Mouse (Mus musculus) ES-CJ7 (cell line): ENCODE results near the gene Msmp.
A peak's percentile ranks its signal among the peaks of the same experiment; 100 is the strongest.
"Not testable (repeated sequence)": the region's sequence is repeated elsewhere in the genome, so short reads cannot be mapped to it uniquely, and the experiment has no call there.

Experiments used
- DNase-seq: peaks from one replicate; pipeline ENCODE4 v3.0.0; 2011; ENCODE audit warnings: low read depth, low spot score

Gene Msmp

GRCm38 (mm10) chr4:43561997-43562768 lies 22.1 kb downstream of the Msmp start, which contains the start of the genes Creb3 and Tln1:
TSS of gene Creb3 (plus strand) at chr4:43562332.
TSS of gene Tln1 (minus strand) at chr4:43562691.
- DNase-seq, result peak; percentile 98

DNA sequence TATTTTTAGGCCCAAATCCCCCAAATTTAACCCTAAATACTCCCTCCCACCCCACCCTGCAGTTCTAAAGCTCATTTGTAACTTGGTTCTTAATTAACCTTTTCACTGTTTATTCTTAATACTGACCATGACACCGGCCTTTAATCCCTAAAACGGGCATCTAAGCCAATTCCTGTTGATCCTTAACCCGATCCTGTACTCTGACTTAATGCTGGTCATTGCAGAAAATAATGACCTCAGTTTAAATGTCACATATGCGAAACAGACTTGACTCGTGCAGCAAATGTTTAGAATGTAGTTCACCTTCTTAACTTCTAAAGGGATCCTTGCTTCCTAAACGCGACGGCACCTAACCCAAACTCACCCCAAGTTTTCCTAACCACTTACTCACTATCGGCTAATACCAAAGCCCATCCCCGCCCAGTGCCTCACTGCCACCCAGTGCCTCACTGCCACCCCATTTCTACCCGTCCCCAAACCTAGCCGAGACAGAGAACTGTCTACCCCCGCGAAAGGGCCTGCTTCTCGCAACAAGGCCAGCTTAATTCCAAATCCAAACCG lies 22.8 kb downstream of the Msmp start:
- DNase-seq, result no peak

DNA sequence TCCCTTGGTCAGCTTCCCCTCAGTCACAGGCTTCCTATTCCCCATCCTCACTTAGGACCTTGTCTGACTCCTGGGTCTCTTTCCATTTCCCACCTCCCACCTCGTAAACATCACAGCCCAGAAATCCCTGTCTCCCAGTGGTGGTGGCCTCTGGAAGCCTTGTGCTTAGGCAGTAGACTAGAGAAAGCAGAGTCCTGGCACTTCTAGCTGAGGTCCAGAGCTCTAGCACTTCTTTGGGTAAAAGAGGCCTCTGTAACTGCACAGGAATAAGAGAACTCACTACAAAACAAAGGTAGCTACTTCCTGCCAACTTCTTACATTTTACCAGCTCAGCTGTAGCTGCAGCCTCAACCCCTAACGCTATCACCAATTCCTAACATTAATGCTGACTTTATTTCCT lies 23.3 kb downstream of the Msmp start:
- no peak for DNase-seq

- no peak for DNase-seq
These were observed 24.1 kb downstream of the Msmp start for GRCm38 (mm10) chr4:43560243-43560611.

GRCm38 (mm10) chr4:43559519-43560242 lies 24.6 kb downstream of the Msmp start:
- DNase-seq, result no peak

GRCm38 (mm10) chr4:43558631-43559356 lies 25.5 kb downstream of the Msmp start:
- DNase-seq, result peak; percentile 67

GRCm38 (mm10) chr4:43558028-43558630 lies 26.2 kb downstream of the Msmp start:
- peak; percentile 81 for DNase-seq

DNA sequence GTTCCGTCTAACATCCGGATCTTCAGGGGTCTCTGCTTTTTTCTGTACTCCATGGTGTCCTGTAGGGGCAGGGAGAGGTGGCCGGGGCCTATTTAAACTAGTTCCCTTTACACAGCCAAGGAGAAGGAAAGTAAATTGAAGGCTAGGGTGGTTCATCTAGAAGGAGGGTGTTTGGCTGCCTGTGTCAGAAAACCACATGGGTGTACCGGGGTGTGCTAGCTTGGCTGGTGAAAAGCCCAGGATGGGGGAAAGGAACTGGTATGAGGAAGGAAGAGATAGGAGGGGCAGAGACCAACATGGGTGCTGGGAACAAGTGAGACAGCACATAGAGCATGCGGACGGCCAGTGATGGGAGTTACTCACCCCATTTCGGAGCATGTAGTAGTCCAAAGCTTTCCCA lies 28.4 kb downstream of the Msmp start:
- DNase-seq, result no peak

DNA sequence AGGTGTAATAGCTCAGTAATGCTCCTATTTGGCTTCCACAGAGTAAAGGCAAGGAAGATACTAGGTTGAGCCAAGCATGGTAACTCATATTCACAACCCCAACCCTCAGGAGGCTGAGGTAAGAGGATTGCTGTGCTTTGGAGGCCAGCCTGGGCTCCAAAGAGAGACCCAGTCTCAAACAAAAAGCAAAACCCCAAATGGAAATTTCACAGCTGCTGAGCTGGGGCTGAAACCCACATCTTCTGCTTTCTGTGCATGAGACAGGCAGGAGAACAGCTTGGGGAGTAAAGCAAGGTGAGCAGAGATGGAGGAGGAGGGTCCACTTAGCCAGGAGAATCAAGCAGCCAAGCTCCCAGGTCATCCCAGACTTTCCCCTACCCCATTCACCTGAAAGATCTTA lies 30.4 kb downstream of the Msmp start:
- DNase-seq, result no peak

DNA sequence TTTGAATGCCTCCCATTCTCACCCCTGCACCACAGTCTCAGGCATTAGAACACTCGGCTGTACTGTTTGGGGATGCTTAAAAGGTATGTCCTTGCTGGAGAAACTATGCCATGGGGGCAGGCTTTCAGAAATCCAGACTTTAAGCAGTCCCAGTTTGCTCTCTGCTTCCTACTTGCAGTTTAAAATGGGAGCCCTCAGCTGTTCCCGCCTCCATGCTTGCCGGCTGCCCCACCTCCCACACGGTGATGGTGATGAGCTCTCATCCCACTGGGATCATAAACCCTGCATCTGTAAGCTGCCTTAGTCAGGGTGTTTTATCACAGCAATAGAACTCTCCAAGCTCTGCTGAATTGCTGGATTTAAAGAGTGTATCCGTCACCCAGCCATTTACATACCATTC lies 31.9 kb downstream of the Msmp start:
- no peak for DNase-seq

GRCm38 (mm10) chr4:43551854-43552253 lies 32.4 kb downstream of the Msmp start:
- not testable (repeated sequence) for DNase-seq

GRCm38 (mm10) chr4:43549055-43549454 lies 35.2 kb downstream of the Msmp start:
- DNase-seq, result no peak

- DNase-seq, result no peak
These were observed 37.1 kb downstream of the Msmp start for GRCm38 (mm10) chr4:43547160-43547559.

- DNase-seq, result no peak
These were observed 37.8 kb downstream of the Msmp start for GRCm38 (mm10) chr4:43546375-43547047.

DNA sequence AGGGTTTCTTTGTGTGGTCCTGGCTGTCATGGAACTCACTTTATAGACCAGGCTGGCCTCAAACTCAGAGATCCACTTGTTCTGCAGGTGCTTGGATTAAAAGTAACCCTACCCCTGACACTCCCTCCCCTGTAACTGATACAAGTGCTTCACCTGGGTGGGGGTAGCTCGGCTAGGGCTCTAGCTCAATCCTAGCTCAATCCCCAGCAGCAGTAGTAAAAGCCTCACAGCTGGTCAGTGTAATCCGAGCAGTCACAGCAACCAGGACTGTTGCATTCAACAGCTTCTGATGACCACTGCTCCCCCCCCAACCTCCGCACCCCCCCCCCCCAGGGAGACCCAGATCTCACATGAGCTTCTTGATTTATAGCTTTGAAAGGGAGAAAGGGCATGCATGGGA lies 42.2 kb downstream of the Msmp start:
- no peak for DNase-seq

GRCm38 (mm10) chr4:43536031-43536430 lies 48.3 kb downstream of the Msmp start:
- DNase-seq, result no peak

DNA sequence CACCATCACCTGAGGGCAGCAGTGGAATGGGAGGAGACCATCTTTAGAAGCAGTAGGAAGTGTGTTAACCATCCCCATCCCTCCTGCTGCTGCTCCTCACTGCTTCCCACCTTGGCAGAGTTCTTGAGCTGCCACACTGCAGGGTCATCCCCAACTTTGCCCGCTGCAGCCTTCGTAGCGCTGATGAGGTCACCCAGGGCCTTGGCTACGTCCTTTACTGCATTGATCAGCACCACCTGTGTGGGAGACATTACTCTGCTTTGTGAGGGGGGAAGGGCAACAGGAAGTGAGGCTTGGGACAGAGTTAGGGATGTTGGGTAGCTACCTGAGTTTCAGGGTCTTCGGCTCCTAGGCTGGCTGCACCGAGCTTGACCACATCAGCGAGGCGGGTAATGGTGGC lies 48.7 kb downstream of the Msmp start:
- DNase-seq, result no peak

DNA sequence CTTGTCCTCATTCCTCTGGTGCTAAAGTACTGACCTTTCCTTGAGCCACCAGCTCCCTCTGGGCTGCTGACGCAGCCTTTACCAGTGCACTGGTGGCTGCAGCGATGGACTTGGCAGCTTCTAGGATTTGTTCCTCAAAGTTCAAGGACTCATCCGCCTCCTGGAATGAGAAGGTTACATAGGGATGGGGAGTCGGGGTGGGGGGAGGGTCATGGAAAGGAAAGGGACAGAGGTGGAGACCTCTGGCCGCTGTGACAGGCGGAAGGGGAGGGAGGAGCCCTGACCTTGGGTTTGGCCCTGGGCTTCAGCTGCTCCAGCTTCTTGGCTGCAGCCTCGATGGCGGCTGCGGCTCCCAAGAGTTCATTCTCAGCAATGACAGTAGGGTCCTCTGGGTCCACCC lies 51.0 kb downstream of the Msmp start:
- no peak for DNase-seq
